Mouse (Mus musculus) gastrocnemius, postnatal 10 days (tissue): ENCODE measurements around the gene 2310022A10Rik. TPM values are rescaled to one million over a fixed set of nuclear protein-coding genes. Genes with fewer than 3 reads are reported as not detected.

Source experiments
- DNase-seq: peaks from one replicate; pipeline ENCODE4 v3.0.0; 2021; ENCODE audit warnings: mixed read lengths
- total RNA-seq, 2 experiments: library from RNA; stranded (reverse); gene quantifications; 2 replicates each; pipeline ENCODE4 v1.2.3; 2021

The 2310022A10Rik gene
- total RNA-seq, 2 experiments from 2014 or later, result 106 to 110 TPM

GRCm38 (mm10) chr7:27590566-27591213 lies 37.7 kb downstream of the 2310022A10Rik start:
- DNase-seq, result no peak

GRCm38 (mm10) chr7:27591266-27592216 lies 38.5 kb downstream of the 2310022A10Rik start, which contains the start of gene Akt2:
Gene Akt2, plus strand, starts transcription at chr7:27591552.
- peak; percentile 78 for DNase-seq

GRCm38 (mm10) chr7:27592217-27592929 lies 39.3 kb downstream of the 2310022A10Rik start:
- DNase-seq, result no peak

DNA sequence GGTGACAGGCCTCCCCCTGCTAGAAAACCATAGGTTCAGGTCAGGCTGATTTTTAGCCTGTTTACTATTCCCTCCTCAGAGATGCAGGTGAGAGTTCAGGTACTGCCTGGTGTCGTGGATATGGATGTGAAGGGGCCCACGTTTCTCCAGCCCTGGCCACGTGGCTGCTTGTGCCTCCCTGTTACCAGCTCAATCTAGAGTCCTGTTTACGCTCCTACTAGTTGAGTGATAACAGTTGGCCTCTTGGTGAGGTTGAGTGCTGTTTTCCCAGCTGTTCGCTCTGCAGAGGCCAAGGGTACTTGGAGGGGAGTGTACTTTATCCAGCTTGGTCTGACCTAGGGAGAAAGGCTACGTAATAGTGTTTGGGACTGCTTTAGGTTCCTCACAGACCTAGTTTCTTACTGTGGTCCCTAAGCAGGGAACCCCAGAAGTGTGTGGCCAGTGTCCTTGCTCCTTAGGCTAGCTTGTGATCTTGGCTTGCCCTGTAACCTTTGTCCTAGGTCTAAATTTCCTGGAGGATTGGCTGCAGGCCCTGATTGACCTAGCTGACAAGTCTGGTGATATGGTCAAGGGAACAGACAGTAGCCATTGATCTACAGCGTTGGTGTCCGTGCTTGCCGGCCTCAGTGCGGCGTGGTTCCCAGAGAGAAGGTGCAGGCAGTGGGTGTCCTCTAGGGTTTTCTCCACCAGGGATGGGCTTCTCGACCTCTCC lies 40.1 kb downstream of the 2310022A10Rik start:
- DNase-seq, result no peak

- DNase-seq, result peak; percentile 62
Observed at GRCm38 (mm10) chr7:27596586-27597503, 43.8 kb downstream of the 2310022A10Rik start.

DNA sequence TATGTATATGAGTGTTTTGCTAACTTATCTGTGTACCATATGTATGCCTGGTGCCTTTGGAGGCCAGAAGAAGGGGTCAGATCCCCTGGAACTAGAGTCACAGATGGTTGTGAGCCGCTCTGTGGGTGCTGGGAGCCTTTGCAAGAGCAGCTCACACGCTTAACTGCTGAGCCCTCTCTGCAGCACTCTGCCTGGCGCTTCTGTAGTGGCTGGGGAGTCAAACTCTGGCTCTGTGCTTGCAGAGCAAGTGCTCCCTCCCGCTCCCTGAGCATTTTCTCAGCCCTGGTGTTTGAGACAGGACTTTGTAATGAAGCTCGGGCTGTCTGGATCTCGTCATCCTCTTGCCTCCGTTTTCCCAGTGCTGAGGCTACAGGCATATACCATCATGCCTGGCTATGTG lies 45.0 kb downstream of the 2310022A10Rik start:
- DNase-seq, result no peak

DNA sequence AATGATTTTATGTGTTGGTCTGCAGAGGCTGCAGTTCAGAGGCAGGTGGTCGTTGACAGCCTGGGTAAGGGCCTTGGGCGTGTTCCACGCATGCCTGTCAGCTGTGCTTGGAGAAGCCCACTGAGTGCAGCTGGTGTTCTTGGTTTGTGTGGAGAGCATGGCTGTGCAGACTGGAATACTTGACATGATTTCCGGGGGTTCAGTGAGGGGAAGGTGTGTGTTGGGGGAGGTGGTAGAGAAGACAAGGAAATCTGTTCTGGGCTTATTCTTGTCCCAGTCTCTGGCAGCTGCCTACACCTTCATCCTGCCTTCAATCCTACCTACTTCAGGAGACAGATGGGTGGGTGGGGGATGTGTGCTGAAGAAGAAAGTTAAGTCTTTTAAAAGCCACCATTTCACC lies 48.6 kb downstream of the 2310022A10Rik start:
- no peak for DNase-seq

DNA sequence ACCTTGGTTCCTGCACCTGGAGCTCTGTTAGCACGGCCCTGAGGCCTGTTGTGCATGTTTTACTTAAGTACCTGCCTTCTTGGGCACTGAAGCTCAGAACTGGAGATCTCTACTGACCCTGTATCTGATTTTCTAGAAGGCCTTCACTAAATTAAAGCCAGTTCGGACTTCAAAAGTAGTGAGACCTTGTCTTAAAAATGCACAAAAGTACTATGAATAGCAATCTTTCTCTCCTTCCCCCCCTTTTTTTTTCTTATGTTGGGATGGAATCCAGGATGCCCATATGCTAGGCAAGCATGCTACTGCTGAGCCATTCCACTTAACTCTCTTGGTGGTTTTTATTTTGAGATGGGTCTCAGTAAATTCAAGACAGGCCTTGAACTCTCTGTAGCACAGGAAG lies 49.1 kb downstream of the 2310022A10Rik start:
- no peak for DNase-seq

DNA sequence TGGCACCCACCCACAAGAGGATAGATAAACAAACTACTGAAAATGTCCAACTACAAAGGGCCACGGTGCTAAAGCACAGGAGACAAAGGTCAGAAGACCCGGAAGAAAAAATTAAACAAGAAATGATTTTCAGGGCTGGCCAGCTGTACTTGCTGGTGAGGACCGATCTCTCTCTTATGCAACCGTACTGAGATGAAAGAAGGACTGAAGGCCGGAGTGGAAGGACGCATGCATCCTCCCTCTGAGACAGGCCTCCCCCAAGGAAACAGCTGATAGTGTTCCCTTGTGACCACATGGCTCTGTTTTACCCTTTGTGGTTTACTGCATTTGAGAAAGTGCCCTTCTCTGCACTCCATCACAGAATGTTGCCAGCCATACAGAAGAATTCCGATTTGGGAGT lies 49.8 kb downstream of the 2310022A10Rik start:
- DNase-seq, result no peak

- no peak for DNase-seq
Observed at GRCm38 (mm10) chr7:27604661-27605348, 51.8 kb downstream of the 2310022A10Rik start.

DNA sequence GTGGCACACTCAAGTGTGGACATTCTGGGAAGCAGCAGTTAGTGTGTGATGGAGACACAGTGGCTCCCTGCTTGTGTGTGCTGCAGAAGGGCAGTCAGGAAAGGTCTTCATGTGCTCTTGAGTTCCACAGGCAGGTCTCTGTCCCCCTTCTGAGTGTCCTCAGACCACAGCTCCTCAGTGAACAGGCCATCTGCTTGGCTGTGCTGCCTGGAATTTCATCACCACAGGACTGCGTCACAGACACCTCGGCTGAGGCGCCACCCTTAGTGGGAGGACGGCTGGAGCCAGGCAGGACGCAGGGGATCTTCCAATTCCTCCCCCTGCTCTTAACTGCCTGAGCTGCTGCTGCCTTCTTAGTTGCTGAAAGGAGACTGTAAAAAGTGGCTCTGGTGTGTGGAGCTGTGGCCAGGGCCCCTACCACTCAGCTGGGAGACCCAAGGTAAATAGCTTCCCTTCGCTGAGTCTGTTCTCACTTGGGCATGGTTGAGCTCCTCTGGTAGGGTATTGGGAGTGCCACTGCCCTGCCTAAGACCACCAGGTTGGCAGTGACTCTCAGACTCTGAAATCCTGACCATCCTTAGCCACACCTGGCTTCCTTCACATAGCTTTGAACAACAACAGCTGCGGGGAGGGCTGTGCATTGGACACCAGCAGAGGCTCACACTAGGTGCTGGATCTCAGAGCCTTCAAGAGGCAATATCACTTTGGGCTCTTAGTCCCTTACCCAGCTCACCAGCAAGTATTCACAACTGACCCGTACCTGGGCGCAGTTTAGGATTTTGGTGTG lies 52.7 kb downstream of the 2310022A10Rik start:
- DNase-seq, result peak; percentile 54

DNA sequence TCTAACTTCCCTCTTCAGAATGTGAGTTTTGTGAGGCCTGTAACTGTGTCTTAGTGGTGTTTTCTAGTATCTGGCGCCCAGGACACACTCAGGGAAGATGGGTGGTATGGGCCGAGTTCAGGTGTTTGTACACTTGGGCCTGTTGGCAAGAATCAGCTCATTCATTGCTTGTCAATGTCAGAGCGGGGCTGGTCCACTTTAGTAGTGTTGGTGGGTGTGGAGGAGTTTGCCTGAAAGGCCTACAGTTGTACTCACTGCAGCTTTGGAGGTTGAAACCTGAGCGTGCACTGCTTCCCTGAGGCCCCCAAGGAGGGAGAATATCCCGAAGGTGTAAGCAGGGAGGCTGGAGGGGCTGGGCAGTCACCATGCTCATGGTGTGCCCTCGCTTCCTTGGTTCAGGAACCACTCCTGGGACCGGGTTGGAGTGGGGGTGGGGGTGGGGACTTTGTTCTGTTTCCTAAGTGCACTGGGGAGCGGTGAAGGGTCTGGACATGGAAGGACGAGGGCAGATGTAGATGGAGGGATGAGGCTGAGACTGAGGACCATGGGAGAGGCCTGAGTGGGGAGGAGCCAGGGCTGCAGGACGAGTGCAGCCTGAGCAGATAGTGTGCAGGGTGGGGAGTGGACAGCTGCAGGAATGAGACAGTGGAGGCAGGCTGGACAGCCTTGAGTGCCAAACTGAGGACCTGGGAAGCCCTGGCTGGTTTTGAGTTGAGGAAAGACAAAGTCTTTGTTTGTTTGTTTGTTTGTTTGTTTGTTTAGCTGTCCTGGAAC lies 53.6 kb downstream of the 2310022A10Rik start:
- no peak for DNase-seq

GRCm38 (mm10) chr7:27607580-27607979 lies 54.5 kb downstream of the 2310022A10Rik start:
- peak; percentile 87 for DNase-seq

- DNase-seq, result no peak
Observed at GRCm38 (mm10) chr7:27608130-27608529, 55.1 kb downstream of the 2310022A10Rik start.

DNA sequence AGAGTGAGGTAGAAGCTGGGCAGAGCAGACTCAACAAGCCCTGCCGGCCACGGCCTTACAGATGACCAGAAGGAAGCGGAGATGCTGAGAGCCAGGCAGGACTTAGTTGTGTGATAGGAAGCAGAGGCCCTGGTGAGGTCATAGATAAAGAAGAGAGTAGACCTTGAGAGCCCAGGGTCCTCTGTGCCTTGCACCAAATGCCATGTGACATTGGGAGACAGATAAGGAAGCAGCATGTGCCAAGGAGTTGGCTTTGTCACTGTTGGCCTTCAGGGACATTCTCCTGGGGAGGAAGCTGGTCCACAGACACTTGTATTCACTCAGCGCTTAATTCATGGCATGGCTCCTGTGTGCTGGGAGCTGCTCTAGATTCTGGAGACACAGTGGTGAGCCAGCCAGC lies 56.3 kb downstream of the 2310022A10Rik start:
- DNase-seq, result no peak

GRCm38 (mm10) chr7:27609688-27610087 lies 56.7 kb downstream of the 2310022A10Rik start:
- DNase-seq, result no peak

DNA sequence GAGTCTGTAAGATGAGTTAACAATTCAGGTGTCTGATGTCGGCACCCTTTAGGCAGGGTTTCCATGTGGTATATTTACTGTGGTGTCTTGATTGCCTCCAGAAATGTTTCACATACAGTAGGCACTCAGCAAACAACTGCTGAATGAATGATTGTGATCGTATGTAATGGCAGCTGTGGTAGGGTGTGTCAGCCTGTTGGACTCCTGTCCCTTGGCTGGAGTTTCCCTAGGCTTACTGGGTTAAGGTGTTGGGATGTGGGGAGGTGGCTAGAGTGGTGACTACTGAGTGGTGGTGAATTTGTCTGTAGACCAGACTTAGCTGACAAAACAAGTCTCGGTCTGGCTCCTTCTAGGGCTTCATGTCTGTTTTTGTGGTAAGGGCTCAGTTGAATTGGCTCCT lies 57.3 kb downstream of the 2310022A10Rik start:
- no peak for DNase-seq

DNA sequence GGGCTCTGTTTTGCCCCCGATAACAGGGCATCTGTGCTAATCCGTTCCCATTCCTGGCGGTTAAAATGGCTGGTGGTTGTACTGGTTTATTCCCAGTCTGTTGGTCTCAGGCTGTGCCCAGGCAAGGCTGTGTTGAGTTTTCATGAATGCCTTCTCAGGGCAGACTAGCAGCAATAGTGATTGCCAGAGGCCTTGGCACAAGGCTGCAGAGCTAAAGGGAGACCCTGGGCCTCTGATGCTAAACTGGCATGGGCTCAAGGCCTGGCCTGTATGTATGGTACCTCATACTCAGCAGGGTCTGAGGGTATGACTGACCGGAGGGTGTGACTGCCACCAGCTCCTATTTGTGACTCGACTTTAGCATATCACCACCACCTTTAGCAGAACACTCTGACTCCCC lies 57.8 kb downstream of the 2310022A10Rik start:
- DNase-seq, result no peak

DNA sequence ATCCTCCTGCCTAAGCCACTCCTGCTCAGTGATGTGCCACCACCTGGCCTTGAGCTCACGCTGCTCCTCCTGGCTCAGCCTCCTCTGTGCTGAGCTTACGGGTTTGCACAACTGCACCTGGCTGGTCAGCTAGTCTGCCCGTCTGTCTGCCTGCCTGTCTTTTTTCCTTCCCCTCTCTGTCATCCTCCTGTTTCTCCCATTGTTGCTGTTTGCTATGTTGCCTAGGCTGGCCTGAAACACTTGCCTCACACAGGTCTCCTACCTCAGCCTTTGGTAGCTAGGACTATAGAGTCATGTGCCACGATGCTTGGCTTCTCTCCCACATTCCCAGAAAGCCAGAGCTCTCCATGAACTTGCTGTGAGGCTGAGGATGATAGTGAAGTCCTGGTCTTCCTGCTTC lies 59.9 kb downstream of the 2310022A10Rik start:
- no peak for DNase-seq
